Mouse (Mus musculus) lung, postnatal 0 days (tissue): Measurements from ENCODE around the gene Fam25c. TPM values are rescaled to one million over a fixed set of nuclear protein-coding genes. Genes with fewer than 3 reads are reported as not detected.
A peak's percentile ranks its signal among the peaks of the same experiment; 100 is the strongest.

Source experiments
- ATAC-seq: fragments of 200-750 bp; cut with Nextera tagmentation; 2 replicates; pipeline ENCODE4 v1.8.0; 2017; ENCODE audit warnings: moderate library complexity
- DNase-seq: peaks from one replicate; pipeline ENCODE4 v3.0.0-alpha.2; 2016; ENCODE audit warnings: low spot score
- H3K27ac ChIP-seq: fragments of 300-500 bp; sonication (generic); 2 replicates; pipeline ENCODE4 v1.5.1; 2014; ENCODE audit warnings: antibody characterized with exemption, mild to moderate bottlenecking, low read length, mixed read lengths
- H3K27me3 ChIP-seq: fragments of 300-500 bp; sonication (generic); replicated peaks from 2 replicates; pipeline ENCODE4 v1.6.1; 2014; ENCODE audit warnings: low read length, mixed read lengths; ENCODE audit not compliant: insufficient read depth
- H3K36me3 ChIP-seq: fragments of 300-500 bp; sonication (generic); 2 replicates; pipeline ENCODE4 v1.6.1; 2014; ENCODE audit warnings: low read length, mixed read lengths; ENCODE audit not compliant: insufficient read depth
- H3K4me1 ChIP-seq: fragments of 300-500 bp; sonication (generic); 2 replicates; pipeline ENCODE4 v1.6.1; 2014; ENCODE audit warnings: antibody characterized with exemption, low read depth, low read length, mixed read lengths; ENCODE audit not compliant: insufficient read depth
- H3K4me2 ChIP-seq: fragments of 300-500 bp; sonication (generic); replicated peaks from 2 replicates; pipeline ENCODE4 v1.6.1; 2014; ENCODE audit warnings: low read depth, mild to moderate bottlenecking, low read length, moderate library complexity, mixed read lengths
- H3K4me3 ChIP-seq: fragments of 300-500 bp; sonication (generic); 2 replicates; pipeline ENCODE4 v1.5.1; 2014; ENCODE audit warnings: low read depth, low read length
- H3K9ac ChIP-seq: fragments of 300-500 bp; sonication (generic); replicated peaks from 2 replicates; pipeline ENCODE4 v1.6.1; 2014; ENCODE audit warnings: low read depth, mild to moderate bottlenecking
- H3K9me3 ChIP-seq: fragments of 300-500 bp; sonication (generic); 2 replicates; pipeline ENCODE4 v1.6.1; 2016; ENCODE audit warnings: low read length, mixed read lengths
- CTCF ChIP-seq: IDR thresholded peaks from 2 replicates; pipeline ENCODE4 v1.5.1; 2016; ENCODE audit warnings: antibody characterized with exemption, mild to moderate bottlenecking
- EP300 ChIP-seq: IDR thresholded peaks from 2 replicates; pipeline ENCODE4 v1.6.1; 2016; ENCODE audit warnings: antibody characterized with exemption, mild to moderate bottlenecking, control low read depth
- WGBS: fragments of 180-500 bp; shearing (Covaris S2); extraction: QIAGEN DNeasy Blood & Tissue Kit; methylation state at CpG from one replicate; pipeline ENCODE4 v1.1.7; 2014; 5-methylcytosine and 5-hydroxymethylcytosine counted together
- polyA plus RNA-seq: library from polyadenylated mRNA; unstranded; fragments of >200 nt; fragmentation: Nextera tagmentation; extraction: Ambion mirVana; gene quantifications from 2 replicates; pipeline ENCODE4 v1.2.1, GENCODE M21; 2015

The Fam25c gene
- polyA plus RNA-seq, 1 experiment from 2014 or later, result 0.45 TPM

GRCm38 (mm10) chr14:34359676-34360244 is 4.5 kb upstream of the Fam25c start:
- no peak for TF ChIP-seq EP300
- no peak for TF ChIP-seq CTCF
- ATAC-seq, result no peak
- 46% methylated on average over 5 of the region's 5 CpGs for WGBS

GRCm38 (mm10) chr14:34357671-34358455 is 2.6 kb upstream of the Fam25c start:
- Histone ChIP-seq H3K4me2 (no peak overlapping the region), H3K4me1 (no peaks in the 10 kb centered on the region), H3K27me3 (no peaks in the 10 kb centered on the region), H3K4me3 (no peak overlapping the region), H3K27ac (no peak overlapping the region), H3K9me3 (no peaks in the 10 kb centered on the region), H3K9ac (no peak overlapping the region), H3K36me3 (no peaks in the 10 kb centered on the region)
- ATAC-seq (no peak), DNase-seq (no peak)
- TF ChIP-seq EP300 (no peak), CTCF (no peak)
- WGBS, result 55% methylated on average over 7 of the region's 7 CpGs

More at GRCm38 (mm10) chr14:34359676-34360244, 4.5 kb upstream of the Fam25c start:
- Histone ChIP-seq H3K4me1 (no peaks in the 10 kb centered on the region), H3K36me3 (no peaks in the 10 kb centered on the region), H3K9me3 (no peaks in the 10 kb centered on the region), H3K27me3 (no peaks in the 10 kb centered on the region), H3K4me2 (no peak overlapping the region), H3K27ac (no peak overlapping the region), H3K9ac (no peak overlapping the region), H3K4me3 (no peak overlapping the region)
- no peak for DNase-seq

GRCm38 (mm10) chr14:34354456-34354855 is 777 bp downstream of the Fam25c start:
- H3K4me1 ChIP-seq, result no peaks in the 10 kb centered on the region
- no peaks in the 10 kb centered on the region for H3K36me3 ChIP-seq
- no peak overlapping the region for H3K9ac ChIP-seq
- TF ChIP-seq CTCF, result no peak
- no peak for TF ChIP-seq EP300
- no peak overlapping the region for H3K4me3 ChIP-seq
- no peaks in the 10 kb centered on the region for H3K27me3 ChIP-seq
- DNase-seq (no peak), ATAC-seq (no peak)
- no peak overlapping the region for H3K4me2 ChIP-seq
- H3K27ac ChIP-seq, result no peak overlapping the region
- no peaks in the 10 kb centered on the region for H3K9me3 ChIP-seq
- WGBS, result 70% methylated on average over 4 of the region's 4 CpGs

GRCm38 (mm10) chr14:34353326-34353725 is 1.9 kb downstream of the Fam25c start:
- peak; percentile 53 for DNase-seq
- Histone ChIP-seq H3K4me2 (no peak overlapping the region), H3K36me3 (no peaks in the 10 kb centered on the region), H3K9ac (no peak overlapping the region), H3K9me3 (no peaks in the 10 kb centered on the region), H3K27ac (no peak overlapping the region), H3K27me3 (no peaks in the 10 kb centered on the region), H3K4me3 (no peak overlapping the region), H3K4me1 (no peaks in the 10 kb centered on the region)
- ATAC-seq, result peak; percentile 16; the same call in 1 of the 2 replicates
- 74% methylated on average over 3 of the region's 3 CpGs for WGBS
- TF ChIP-seq CTCF (no peak), EP300 (no peak)

- WGBS, result 52% methylated on average over 6 of the region's 6 CpGs
These were observed 2.7 kb downstream of the Fam25c start for GRCm38 (mm10) chr14:34352523-34352922.

GRCm38 (mm10) chr14:34351660-34352059 is 3.6 kb downstream of the Fam25c start:
- Histone ChIP-seq H3K27ac (no peak overlapping the region), H3K4me1 (no peaks in the 10 kb centered on the region), H3K4me2 (no peak overlapping the region), H3K36me3 (no peaks in the 10 kb centered on the region), H3K9ac (no peak overlapping the region), H3K4me3 (no peak overlapping the region), H3K9me3 (no peaks in the 10 kb centered on the region), H3K27me3 (no peaks in the 10 kb centered on the region)
- TF ChIP-seq EP300 (no peak), CTCF (no peak)
- DNase-seq (no peak), ATAC-seq (no peak)
- WGBS, result 60% methylated on average over 3 of the region's 3 CpGs

More at GRCm38 (mm10) chr14:34352523-34352922, 2.7 kb downstream of the Fam25c start:
- no peaks in the 10 kb centered on the region for H3K9me3 ChIP-seq
- no peak overlapping the region for H3K27ac ChIP-seq
- no peak overlapping the region for H3K4me3 ChIP-seq
- no peak overlapping the region for H3K9ac ChIP-seq
- no peaks in the 10 kb centered on the region for H3K36me3 ChIP-seq
- no peak overlapping the region for H3K4me2 ChIP-seq
- ATAC-seq (no peak), DNase-seq (no peak)
- no peaks in the 10 kb centered on the region for H3K27me3 ChIP-seq
- no peaks in the 10 kb centered on the region for H3K4me1 ChIP-seq
- TF ChIP-seq CTCF (no peak), EP300 (no peak)
